Mouse (Mus musculus): Measurements from ENCODE around the gene Pigu.

DNA sequence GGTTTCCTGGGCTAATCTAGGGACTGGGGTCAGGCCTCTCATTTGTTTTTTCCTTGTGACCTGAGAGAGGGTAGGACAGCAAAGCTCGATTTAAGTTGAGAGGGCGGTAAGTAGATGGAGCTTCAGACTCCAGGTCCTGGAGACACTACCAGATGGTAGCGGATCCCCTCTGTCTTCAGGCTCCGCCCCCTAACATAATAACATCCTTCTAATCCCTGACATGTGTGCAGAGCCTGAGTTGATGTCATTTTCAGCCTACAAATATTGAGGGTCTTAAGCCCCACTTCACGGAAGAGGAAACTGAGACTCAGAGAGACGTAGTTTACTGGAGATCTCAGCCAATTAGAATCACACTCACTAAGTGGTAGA lies 25.1 kb upstream of the Pigu start:
- TF ChIP-seq CTCF (IDR thresholded peaks at IDR 0.05; ENCODE audit: low read depth, low read length) = no peak
- TF ChIP-seq POLR2A (IDR thresholded peaks at IDR 0.05; ENCODE audit: extremely low read depth, insufficient read depth, low read length) = no peak
